Mouse (Mus musculus): ENCODE measurements at regions not wholly inside any gene's neighbourhood (a gene's known extent, or its start where the extent isn't known, plus 50 kb on each side); places are given as distances from the start of the nearest gene placed in this dataset.

GRCm38 (mm10) chrX:167111059-167111871 is 97.8 kb downstream of the Tmsb4x start:
- Histone ChIP-seq H3K4me3 (no peak overlapping the region), H3K27ac (no peak overlapping the region)
- no peak for DNase-seq (ENCODE audit: extremely low spot score in 1 of 2, low spot score in 2 of 2)
- intact Hi-C loops (cut with DNase I): no loop called here
- TF ChIP-seq CTCF (IDR thresholded peaks at IDR 0.05): no peak

GRCm38 (mm10) chrX:167108356-167108755 is 100.8 kb downstream of the Tmsb4x start:
- no peak overlapping the region for H3K4me3 ChIP-seq
- H3K27ac ChIP-seq: no peak overlapping the region
- intact Hi-C loops (cut with DNase I): loop anchor here (5.0 to 10.0 kb wide), 2 partner anchors 99 to 444 kb away; partner anchors contain the start of gene Tmsb4x
- no peak for DNase-seq (ENCODE audit: extremely low spot score in 1 of 2, low spot score in 2 of 2)
- no peak for TF ChIP-seq CTCF (IDR thresholded peaks at IDR 0.05)

- no peak for DNase-seq (ENCODE audit: extremely low spot score in 1 of 2, low spot score in 2 of 2)
- intact Hi-C loops (cut with DNase I): loop anchor here (5.0 to 10.0 kb wide), 2 partner anchors 100 to 443 kb away; partner anchors contain the start of gene Tmsb4x
- TF ChIP-seq CTCF (IDR thresholded peaks at IDR 0.05): no peak
- H3K27ac ChIP-seq: no peak overlapping the region
- H3K4me3 ChIP-seq: no peak overlapping the region
These were observed 101.6 kb downstream of the Tmsb4x start for GRCm38 (mm10) chrX:167107469-167107868.

- TF ChIP-seq CTCF (IDR thresholded peaks at IDR 0.05): no peak
- 0 out of 2 replicates have a peak overlapping the region, but pooled peaks have one; percentile 19 for H3K27ac ChIP-seq
- intact Hi-C loops (cut with DNase I): loop anchor here (5.0 to 10.0 kb wide), 2 partner anchors 101 to 441 kb away; partner anchors contain the start of gene Tmsb4x
These were observed 103.1 kb downstream of the Tmsb4x start for GRCm38 (mm10) chrX:167105931-167106417.

GRCm38 (mm10) chrX:167105354-167105753 is 103.8 kb downstream of the Tmsb4x start:
- TF ChIP-seq CTCF (IDR thresholded peaks at IDR 0.05): no peak
- no peak for DNase-seq (ENCODE audit: extremely low spot score in 1 of 2, low spot score in 2 of 2)
- H3K4me3 ChIP-seq: no peak overlapping the region
- H3K27ac ChIP-seq: no peak overlapping the region
- intact Hi-C loops (cut with DNase I): loop anchor here (5.0 to 10.0 kb wide), 2 partner anchors 102 to 441 kb away; partner anchors contain the start of gene Tmsb4x

More at GRCm38 (mm10) chrX:167105931-167106417, 103.1 kb downstream of the Tmsb4x start:
- H3K4me3 ChIP-seq: no peak overlapping the region
- peak in 1 of 2 experiments; percentile 11 for DNase-seq (ENCODE audit: extremely low spot score in 1 of 2, low spot score in 2 of 2)

GRCm38 (mm10) chrX:167104247-167104621 is 104.9 kb downstream of the Tmsb4x start:
- TF ChIP-seq CTCF (IDR thresholded peaks at IDR 0.05): no peak
- intact Hi-C loops (cut with DNase I): loop anchor here (10.0 kb wide), 1 partner anchor 439 kb away; no protein-coding TSS in a partner anchor
- H3K4me3 ChIP-seq: no peak overlapping the region
- peak overlapping the region; percentile 16 for H3K27ac ChIP-seq
- no peak for DNase-seq (ENCODE audit: extremely low spot score in 1 of 2, low spot score in 2 of 2)

GRCm38 (mm10) chrX:167103501-167104246 is 105.4 kb downstream of the Tmsb4x start:
- intact Hi-C loops (cut with DNase I): loop anchor here (10.0 kb wide), 1 partner anchor 439 kb away; no protein-coding TSS in a partner anchor
- TF ChIP-seq CTCF (IDR thresholded peaks at IDR 0.05): no peak
- DNase-seq (ENCODE audit: extremely low spot score in 1 of 2, low spot score in 2 of 2): no peak
- Histone ChIP-seq H3K27ac (peak overlapping the region; percentile 16), H3K4me3 (no peak overlapping the region)

GRCm38 (mm10) chrX:167101929-167102328 is 107.2 kb downstream of the Tmsb4x start:
- Histone ChIP-seq H3K4me3 (no peak overlapping the region), H3K27ac (no peak overlapping the region; the same call in 1 of the 2 replicates)
- intact Hi-C loops (cut with DNase I): loop anchor here (10.0 kb wide), 1 partner anchor 437 kb away; no protein-coding TSS in a partner anchor
- no peak for DNase-seq (ENCODE audit: extremely low spot score in 1 of 2, low spot score in 2 of 2)
- TF ChIP-seq CTCF (IDR thresholded peaks at IDR 0.05): no peak

GRCm38 (mm10) chrX:167099411-167099810 is 109.7 kb downstream of the Tmsb4x start:
- no peak for TF ChIP-seq CTCF (IDR thresholded peaks at IDR 0.05)
- intact Hi-C loops (cut with DNase I): no loop called here
- no peak overlapping the region for H3K4me3 ChIP-seq
- no peak overlapping the region for H3K27ac ChIP-seq
- DNase-seq (ENCODE audit: extremely low spot score in 1 of 2, low spot score in 2 of 2): no peak

- TF ChIP-seq CTCF (IDR thresholded peaks at IDR 0.05): no peak
- no peak for DNase-seq (ENCODE audit: extremely low spot score in 1 of 2, low spot score in 2 of 2)
- H3K4me3 ChIP-seq: no peak overlapping the region
- H3K27ac ChIP-seq: no peak overlapping the region
- intact Hi-C loops (cut with DNase I): no loop called here
These were observed 110.2 kb downstream of the Tmsb4x start for GRCm38 (mm10) chrX:167098914-167099313.

GRCm38 (mm10) chrX:167091841-167092240 is 117.3 kb downstream of the Tmsb4x start:
- TF ChIP-seq CTCF (IDR thresholded peaks at IDR 0.05): no peak
- DNase-seq (ENCODE audit: extremely low spot score in 1 of 2, low spot score in 2 of 2): no peak
- Histone ChIP-seq H3K4me3 (no peak overlapping the region), H3K27ac (no peak overlapping the region)
- intact Hi-C loops (cut with DNase I): no loop called here

GRCm38 (mm10) chrX:167088930-167089329 is 120.2 kb downstream of the Tmsb4x start:
- Histone ChIP-seq H3K27ac (no peak overlapping the region), H3K4me3 (no peak overlapping the region)
- no peak for TF ChIP-seq CTCF (IDR thresholded peaks at IDR 0.05)
- intact Hi-C loops (cut with DNase I): no loop called here
- no peak for DNase-seq (ENCODE audit: extremely low spot score in 1 of 2, low spot score in 2 of 2)
